25 mouse cellular contexts compared by ENCODE assay signal in genomic region chr11:95576299-95576698, GRCm38 (mm10). TPM values are rescaled to one million over a fixed set of nuclear protein-coding genes. Genes with fewer than 3 reads are reported as not detected.
DNase-seq lines count a peak whose midpoint lies in the region; ATAC-seq and TF ChIP-seq lines count a peak whose summit lies in the region.
"Had no signal": no experiment of that assay in that cellular context is flagged by ENCODE, and none has a peak within 500 bp of the region (broad histone marks: within the 10 kb centered on the region; RNA-seq: fewer than 3 reads in every experiment).

No protein-coding gene starts in this region.

- H3K4me1 ChIP-seq in heart, embryonic 12.5 days (replicated peaks), result peaks cover 52% of the 10 kb centered on the region
- peaks cover 14% of the 10 kb centered on the region; the same call in 1 of the 2 replicates for H3K4me1 ChIP-seq in kidney, postnatal 0 days (replicated peaks; ENCODE audit: insufficient read depth, low read length)
- peaks cover 80% of the 10 kb centered on the region for H3K4me1 ChIP-seq in embryonic facial prominence, embryonic 12.5 days
- peaks cover 4% of the 10 kb centered on the region for H3K4me1 ChIP-seq in stomach, postnatal 0 days (replicated peaks; ENCODE audit: control insufficient read depth, insufficient read depth)
- H3K4me1 ChIP-seq: liver, embryonic 15.5 days had no signal

- no peak for TF ChIP-seq CTCF in kidney, postnatal 0 days (IDR thresholded peaks at IDR 0.05; ENCODE audit: low read depth)
- no peak for TF ChIP-seq CTCF in stomach, postnatal 0 days (IDR thresholded peaks at IDR 0.05; ENCODE audit: low read depth)

- no peaks in the 10 kb centered on the region for H3K36me3 ChIP-seq in heart, embryonic 12.5 days
- H3K36me3 ChIP-seq in kidney, postnatal 0 days (ENCODE audit: insufficient read depth, low read length), result no peaks in the 10 kb centered on the region
- peaks cover 3% of the 10 kb centered on the region; the same call in 1 of the 2 replicates for H3K36me3 ChIP-seq in embryonic facial prominence, embryonic 12.5 days
- H3K36me3 ChIP-seq in stomach, postnatal 0 days (ENCODE audit: control insufficient read depth, insufficient read depth, low read length), result no peaks in the 10 kb centered on the region
- H3K36me3 ChIP-seq: liver, embryonic 15.5 days had no signal

- peaks cover 59% of the 10 kb centered on the region for H3K27me3 ChIP-seq in heart, embryonic 12.5 days (replicated peaks)
- H3K27me3 ChIP-seq in kidney, postnatal 0 days (ENCODE audit: insufficient read depth, low read length), result peaks cover 11% of the 10 kb centered on the region
- H3K27me3 ChIP-seq in embryonic facial prominence, embryonic 12.5 days, result peaks cover 26% of the 10 kb centered on the region
- H3K27me3 ChIP-seq in stomach, postnatal 0 days (ENCODE audit: control insufficient read depth, insufficient read depth, low read length), result no peaks in the 10 kb centered on the region

- no peak for TF ChIP-seq EP300 in stomach, postnatal 0 days (optimal IDR thresholded peaks at IDR 0.05)

- no peak overlapping the region for H3K4me3 ChIP-seq in heart, embryonic 12.5 days
- no peak overlapping the region for H3K4me3 ChIP-seq in kidney, postnatal 0 days (replicated peaks; ENCODE audit: low read depth, low read length)
- H3K4me3 ChIP-seq in embryonic facial prominence, embryonic 12.5 days, result no peak overlapping the region
- no peak overlapping the region for H3K4me3 ChIP-seq in stomach, postnatal 0 days (ENCODE audit: low read depth, low read length)
- H3K4me3 ChIP-seq: erythroblast, embryonic 14.5 days; forebrain, embryonic 13.5 days; gastrocnemius, adult 2 months; hindbrain, embryonic 10.5 days; liver, embryonic 15.5 days; midbrain, embryonic 10.5 days; myocyte; neural tube, embryonic 13.5 days had no signal

- WGBS in heart, embryonic 12.5 days, result 39% methylated on average over 8 of the region's 8 CpGs
- 29% methylated on average over 8 of the region's 8 CpGs for WGBS in kidney, postnatal 0 days
- 24% methylated on average over 8 of the region's 8 CpGs for WGBS in embryonic facial prominence, embryonic 12.5 days
- WGBS in stomach, postnatal 0 days, result 55% methylated on average over 8 of the region's 8 CpGs

- no peak for ATAC-seq in heart, embryonic 12.5 days (ENCODE audit: insufficient number of reproducible peaks, low FRiP score)
- ATAC-seq in kidney, postnatal 0 days (replicated peaks; ENCODE audit: low FRiP score, low read depth), result no peak
- no peak for ATAC-seq in embryonic facial prominence, embryonic 12.5 days (ENCODE audit: insufficient number of reproducible peaks, insufficient read depth, low FRiP score, low TSS enrichment)
- no peak for ATAC-seq in stomach, postnatal 0 days (ENCODE audit: low FRiP score, low TSS enrichment)
- ATAC-seq: forebrain, embryonic 13.5 days; hindbrain, embryonic 16.5 days; intestine, embryonic 16.5 days; midbrain, embryonic 16.5 days had no signal

- peak overlapping the region; percentile 29; the same call in 1 of the 2 replicates for H3K4me2 ChIP-seq in heart, embryonic 12.5 days
- no peak overlapping the region for H3K4me2 ChIP-seq in kidney, postnatal 0 days (ENCODE audit: low read length)
- 0 out of 2 replicates have a peak overlapping the region, but pooled peaks have one; percentile 9 for H3K4me2 ChIP-seq in embryonic facial prominence, embryonic 12.5 days (replicated peaks)
- H3K4me2 ChIP-seq in stomach, postnatal 0 days (replicated peaks; ENCODE audit: low read depth), result no peak overlapping the region
- H3K4me2 ChIP-seq: forebrain, embryonic 13.5 days; liver, embryonic 15.5 days; neural tube, embryonic 13.5 days had no signal

- no peak overlapping the region for H3K27ac ChIP-seq in heart, embryonic 12.5 days (ENCODE audit: poor library complexity, severe bottlenecking)
- no peak overlapping the region for H3K27ac ChIP-seq in kidney, postnatal 0 days
- peak overlapping the region; percentile 51; the same call in 1 of the 2 replicates for H3K27ac ChIP-seq in embryonic facial prominence, embryonic 12.5 days
- H3K27ac ChIP-seq in stomach, postnatal 0 days (replicated peaks), result peak overlapping the region; percentile 2; the same call in 1 of the 2 replicates
- H3K27ac ChIP-seq: forebrain, embryonic 13.5 days; gastrocnemius, adult 2 months; hindbrain, embryonic 10.5 days; liver, embryonic 15.5 days; macrophage; midbrain, embryonic 10.5 days; neural tube, embryonic 13.5 days had no signal

- H3K9me3 ChIP-seq in heart, embryonic 12.5 days (replicated peaks), result no peaks in the 10 kb centered on the region
- H3K9me3 ChIP-seq in kidney, postnatal 0 days (replicated peaks; ENCODE audit: low read length), result no peaks in the 10 kb centered on the region
- H3K9me3 ChIP-seq in embryonic facial prominence, embryonic 12.5 days, result no peaks in the 10 kb centered on the region
- H3K9me3 ChIP-seq in stomach, postnatal 0 days (ENCODE audit: control insufficient read depth, low read length), result no peaks in the 10 kb centered on the region
- H3K9me3 ChIP-seq: forebrain, embryonic 13.5 days; hindbrain, embryonic 10.5 days; liver, embryonic 15.5 days; midbrain, embryonic 10.5 days; neural tube, embryonic 13.5 days had no signal

- no peak for DNase-seq in heart, adult 9 months (ENCODE audit: low spot score in 2 of 2)
- no peak for DNase-seq in kidney, postnatal 0 days (ENCODE audit: low spot score)
- DNase-seq in kidney, postnatal 25 days, result no peak
- no peak for DNase-seq in stomach, postnatal 0 days (ENCODE audit: low spot score)
- no peak for DNase-seq in retina, postnatal 1 day
- DNase-seq: adrenal gland, adult 8-10 months; B cell, adult 2 months; cerebellum, adult 11-12 months; cerebellum, postnatal 10 days; gastrocnemius, adult 2 months; kidney, postnatal 36 days; liver had no signal

- no peak overlapping the region for H3K9ac ChIP-seq in heart, embryonic 12.5 days
- 0 out of 2 replicates have a peak overlapping the region, but pooled peaks have one; percentile 13 for H3K9ac ChIP-seq in kidney, postnatal 0 days (ENCODE audit: low read depth, low read length)
- H3K9ac ChIP-seq in embryonic facial prominence, embryonic 12.5 days, result no peak overlapping the region
- H3K9ac ChIP-seq in stomach, postnatal 0 days (ENCODE audit: low read length), result no peak overlapping the region
- H3K9ac ChIP-seq: forebrain, embryonic 13.5 days; liver, embryonic 15.5 days had no signal

RNA-seq across cellular contexts. Expression of gene Ngfr, which starts 11.2 kb away (rescaled TPM):
- polyA plus RNA-seq in heart, embryonic 12.5 days (2016; fragmentation: Nextera tagmentation; extraction: Ambion mirVana), result 3.9 and 5.0 TPM in 2 replicates
- polyA plus RNA-seq in kidney, postnatal 0 days (2015; fragmentation: Nextera tagmentation; extraction: Ambion mirVana), result 6.2 and 7.6 TPM in 2 replicates
- 33.0 and 36.7 TPM in 2 replicates for polyA plus RNA-seq in embryonic facial prominence, embryonic 12.5 days (2016; fragmentation: Nextera tagmentation; extraction: Ambion mirVana)
- 3.9 and 4.8 TPM in 2 replicates for polyA plus RNA-seq in stomach, postnatal 0 days (2015; fragmentation: Nextera tagmentation; extraction: Ambion mirVana)

Comparison
In these comparisons a context has a peak if more than half of its experiments do, and no peak if none do; other contexts are left out.
1. H3K27ac ChIP-seq: peak in embryonic facial prominence, embryonic 12.5 days (single experiment) and stomach, postnatal 0 days (single experiment); none in heart, embryonic 12.5 days (single experiment) and kidney, postnatal 0 days (single experiment).
2. H3K4me2 ChIP-seq: peak in heart, embryonic 12.5 days (single experiment) and embryonic facial prominence, embryonic 12.5 days (single experiment); none in kidney, postnatal 0 days (single experiment) and stomach, postnatal 0 days (single experiment).